Mouse (Mus musculus) retina, postnatal 1 day (tissue): Measurements from ENCODE around the gene Eps15l1.

ENCODE experiments used
- DNase-seq: peaks from one replicate; pipeline ENCODE4 v3.0.0-alpha.2; 2012

Eps15l1 gene

DNA sequence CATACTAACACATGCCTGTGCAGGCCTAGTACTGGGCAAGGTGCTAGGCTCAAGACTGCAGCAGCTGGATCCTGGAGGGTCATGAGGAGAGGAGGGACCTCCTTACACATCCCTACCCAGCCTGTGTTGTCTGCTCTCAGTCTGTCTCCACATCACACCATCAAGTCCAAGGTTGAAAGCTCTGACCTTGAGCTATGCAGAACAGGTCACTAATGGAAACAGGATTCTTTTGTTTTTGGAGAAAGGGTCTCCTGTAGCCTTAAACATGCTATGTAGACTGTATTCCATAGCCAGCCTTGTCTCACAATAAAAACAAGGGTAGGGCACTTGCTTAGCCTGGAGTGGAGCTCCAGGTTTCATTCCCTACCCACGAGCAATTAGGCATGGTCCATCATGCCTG lies 72.3 kb downstream of the Eps15l1 start:
- DNase-seq: no peak

GRCm38 (mm10) chr8:72348114-72348513 lies 73.1 kb downstream of the Eps15l1 start:
- DNase-seq: no peak

DNA sequence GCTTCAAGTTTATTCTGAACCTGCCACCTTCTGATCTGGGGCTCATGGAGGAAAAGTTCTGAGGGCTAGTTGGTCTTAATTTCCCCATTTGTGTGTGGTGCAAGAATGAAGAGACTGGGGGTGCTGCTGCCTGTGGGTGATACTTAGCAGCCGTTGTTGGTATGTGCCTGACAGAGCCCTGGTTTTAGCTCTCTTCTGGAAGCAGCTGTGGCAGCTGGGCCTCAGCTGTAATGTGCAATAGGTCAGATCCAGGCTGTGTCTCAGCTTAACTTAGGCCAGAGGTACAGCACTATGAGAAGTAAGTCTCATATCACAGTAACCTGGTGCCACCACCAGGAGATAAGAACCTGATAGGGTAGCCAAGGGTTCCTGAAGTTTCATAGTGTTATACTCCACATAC lies 73.7 kb downstream of the Eps15l1 start:
- no peak for DNase-seq

GRCm38 (mm10) chr8:72343725-72344124 lies 77.5 kb downstream of the Eps15l1 start:
- DNase-seq: no peak

DNA sequence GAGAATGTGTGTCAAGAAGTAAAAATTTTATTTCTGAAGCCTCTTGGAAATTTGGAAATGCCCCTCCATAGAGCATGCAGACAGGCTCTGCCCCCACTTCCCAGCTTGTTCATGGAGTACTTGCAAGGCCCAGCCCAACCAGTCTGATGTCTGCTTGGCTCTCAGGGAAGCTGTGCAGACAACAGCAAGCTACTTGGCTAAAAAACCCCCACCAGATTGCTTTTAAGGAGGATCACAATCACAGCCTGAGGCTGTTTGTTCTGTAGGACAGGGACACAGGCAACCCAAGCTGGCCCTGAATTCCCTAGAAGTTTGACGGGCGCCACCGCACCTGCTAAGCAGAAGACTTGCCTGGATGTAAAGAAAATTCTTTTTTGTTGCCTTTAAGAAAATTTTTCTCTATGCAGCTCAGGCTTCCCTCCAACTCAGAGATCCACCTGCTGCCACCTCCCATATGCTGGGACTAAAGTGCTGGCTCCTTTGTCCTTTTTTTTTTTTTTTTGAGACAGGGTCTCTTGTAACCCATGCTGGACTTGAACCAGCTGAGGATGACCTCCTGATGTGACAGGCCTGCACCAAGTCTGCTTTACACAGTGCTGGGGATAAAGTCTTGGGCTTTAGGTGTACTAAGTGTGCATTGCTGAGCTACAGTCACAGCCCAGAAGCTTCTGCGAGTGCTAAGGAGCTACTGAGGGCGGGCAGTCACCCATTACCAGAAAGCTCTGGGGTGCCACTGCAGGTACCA lies 78.5 kb downstream of the Eps15l1 start:
- DNase-seq: no peak

DNA sequence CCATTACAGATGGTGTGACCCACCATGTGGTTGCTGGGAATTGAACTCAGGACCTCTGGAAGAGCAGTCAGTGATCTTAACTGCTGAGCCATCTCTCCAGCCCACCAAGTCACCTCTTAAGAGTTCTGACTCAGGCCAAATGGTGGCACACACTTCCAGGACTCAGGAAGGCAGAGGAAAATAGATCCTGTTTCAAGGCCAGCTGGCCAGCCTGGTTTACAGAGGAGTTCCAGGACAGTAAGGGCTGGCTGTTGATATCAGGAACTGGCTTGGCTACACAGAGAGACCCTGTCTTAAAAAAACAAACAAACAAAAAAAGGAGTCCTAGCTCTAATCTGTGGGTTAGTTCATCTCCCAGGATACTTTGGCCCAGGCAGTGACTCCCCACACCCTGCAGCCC lies 84.2 kb downstream of the Eps15l1 start:
- no peak for DNase-seq

DNA sequence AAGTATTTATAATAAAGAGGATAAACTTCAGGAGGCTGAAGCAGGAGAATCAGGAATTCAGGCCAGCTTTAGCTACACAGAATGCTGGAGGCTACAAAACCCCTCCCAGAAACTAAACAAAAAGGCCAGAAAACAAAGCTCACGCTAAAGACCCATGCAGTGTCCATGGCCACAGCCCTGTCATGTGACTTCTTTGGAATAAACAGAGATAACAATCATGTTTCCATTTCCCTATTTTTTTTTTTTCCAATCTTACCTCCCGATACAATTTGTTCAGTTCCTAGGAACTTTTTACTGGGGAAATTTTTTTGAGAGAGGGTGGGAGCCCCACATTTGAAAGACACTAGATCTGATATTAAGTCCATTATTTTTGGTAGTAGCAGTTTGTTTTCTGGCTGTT lies 85.0 kb downstream of the Eps15l1 start:
- no peak for DNase-seq

DNA sequence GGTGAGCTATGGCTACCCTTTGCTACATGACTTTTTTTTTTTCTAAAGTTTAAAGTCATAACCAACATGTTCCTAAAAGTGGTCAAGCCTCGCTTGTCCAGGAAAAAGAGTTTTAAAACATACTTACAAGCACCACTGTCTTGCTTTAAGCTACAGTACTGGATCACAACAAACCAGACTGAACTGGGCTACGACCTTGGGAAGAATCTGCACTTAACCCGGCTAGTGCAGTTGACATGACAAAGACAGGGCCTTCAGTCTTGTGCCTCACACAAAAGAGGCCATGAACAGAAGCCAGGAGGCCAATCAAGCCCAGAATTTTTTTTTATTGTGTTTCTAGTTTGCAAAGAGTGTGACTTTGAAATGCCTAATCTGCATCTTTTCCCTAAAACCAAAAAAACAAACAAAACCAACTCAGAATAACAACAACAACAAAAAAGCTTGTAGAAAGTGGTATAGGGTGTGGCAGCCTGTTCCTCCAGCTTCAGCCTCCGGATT lies 87.1 kb downstream of the Eps15l1 start:
- no peak for DNase-seq

- no peak for DNase-seq
Measured at GRCm38 (mm10) chr8:72333429-72334143, 87.7 kb downstream of the Eps15l1 start.

DNA sequence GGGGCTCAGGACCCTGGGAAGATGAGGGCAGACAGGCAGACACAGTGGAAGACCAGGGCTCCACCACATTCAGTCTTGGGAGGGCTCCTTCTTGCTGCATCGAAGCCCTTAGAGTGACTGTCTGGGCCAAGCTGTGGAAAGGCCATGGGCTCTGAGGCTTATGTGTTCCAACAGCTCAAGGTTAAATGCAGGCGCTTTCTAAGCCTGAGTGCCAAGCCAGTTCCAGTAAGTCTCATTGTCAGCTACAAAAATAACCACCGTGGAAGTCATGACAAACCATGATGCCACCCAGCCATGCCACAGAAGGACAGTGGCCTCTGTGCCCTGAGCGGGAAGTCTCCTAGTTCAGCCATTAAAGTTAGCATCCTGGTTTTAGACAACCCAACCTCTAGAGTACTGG lies 89.6 kb downstream of the Eps15l1 start:
- DNase-seq: no peak

- DNase-seq: no peak
Measured at GRCm38 (mm10) chr8:72330806-72331516, 90.3 kb downstream of the Eps15l1 start.

- no peak for DNase-seq
Measured at GRCm38 (mm10) chr8:72329116-72329515, 92.1 kb downstream of the Eps15l1 start.

- no peak for DNase-seq
Measured at GRCm38 (mm10) chr8:72324708-72325107, 96.6 kb downstream of the Eps15l1 start.

GRCm38 (mm10) chr8:72324036-72324706 lies 97.1 kb downstream of the Eps15l1 start:
- DNase-seq: no peak

DNA sequence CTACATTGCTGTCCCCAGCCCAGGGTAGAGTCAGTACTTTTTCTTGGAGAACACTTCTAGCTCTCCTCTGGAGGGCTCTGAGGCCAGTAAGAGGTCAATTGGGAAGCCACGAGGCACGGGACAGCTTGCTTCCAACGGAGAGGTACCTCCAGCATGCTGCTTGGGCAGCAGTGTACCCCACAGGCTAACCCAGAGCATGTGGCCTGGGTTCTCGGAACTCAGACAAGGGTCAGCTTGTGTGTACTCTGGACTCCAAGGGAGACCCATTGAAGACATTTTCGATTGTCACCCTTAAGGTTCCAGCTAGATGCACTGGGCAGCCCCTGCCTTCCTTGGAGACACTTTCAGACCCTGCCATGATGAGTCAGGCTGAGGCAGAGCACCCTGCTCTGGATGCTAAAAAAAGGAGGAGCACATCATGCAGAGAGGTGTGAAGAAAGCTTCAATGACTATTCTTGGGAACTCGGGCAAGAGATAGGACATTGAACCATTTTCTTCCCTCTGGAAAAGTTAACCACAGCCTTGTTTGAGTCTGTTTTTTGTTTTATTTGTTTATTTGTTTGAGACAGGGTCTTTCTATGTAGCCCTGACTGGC lies 98.0 kb downstream of the Eps15l1 start:
- no peak for DNase-seq

DNA sequence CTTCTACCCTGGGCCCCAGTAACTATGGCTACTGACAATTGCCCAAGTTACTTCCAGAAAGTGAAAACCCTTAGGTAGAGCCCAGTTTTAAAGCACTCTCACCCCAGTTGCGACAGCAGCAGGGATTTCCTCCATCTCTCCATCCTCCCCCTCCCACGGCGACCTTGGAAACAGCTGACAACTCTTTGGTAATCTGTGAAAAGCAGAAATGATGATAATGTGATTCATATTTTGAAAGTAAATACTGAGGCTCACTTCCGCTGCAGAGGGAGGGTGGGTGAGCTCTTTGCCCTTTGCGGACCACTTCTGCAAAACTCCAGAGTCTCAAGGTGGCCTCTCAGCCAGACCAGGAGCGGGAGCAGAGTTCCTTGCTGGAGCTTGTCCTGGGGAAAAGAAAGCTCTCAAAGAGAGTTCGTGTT lies 98.8 kb downstream of the Eps15l1 start:
- DNase-seq: no peak

DNA sequence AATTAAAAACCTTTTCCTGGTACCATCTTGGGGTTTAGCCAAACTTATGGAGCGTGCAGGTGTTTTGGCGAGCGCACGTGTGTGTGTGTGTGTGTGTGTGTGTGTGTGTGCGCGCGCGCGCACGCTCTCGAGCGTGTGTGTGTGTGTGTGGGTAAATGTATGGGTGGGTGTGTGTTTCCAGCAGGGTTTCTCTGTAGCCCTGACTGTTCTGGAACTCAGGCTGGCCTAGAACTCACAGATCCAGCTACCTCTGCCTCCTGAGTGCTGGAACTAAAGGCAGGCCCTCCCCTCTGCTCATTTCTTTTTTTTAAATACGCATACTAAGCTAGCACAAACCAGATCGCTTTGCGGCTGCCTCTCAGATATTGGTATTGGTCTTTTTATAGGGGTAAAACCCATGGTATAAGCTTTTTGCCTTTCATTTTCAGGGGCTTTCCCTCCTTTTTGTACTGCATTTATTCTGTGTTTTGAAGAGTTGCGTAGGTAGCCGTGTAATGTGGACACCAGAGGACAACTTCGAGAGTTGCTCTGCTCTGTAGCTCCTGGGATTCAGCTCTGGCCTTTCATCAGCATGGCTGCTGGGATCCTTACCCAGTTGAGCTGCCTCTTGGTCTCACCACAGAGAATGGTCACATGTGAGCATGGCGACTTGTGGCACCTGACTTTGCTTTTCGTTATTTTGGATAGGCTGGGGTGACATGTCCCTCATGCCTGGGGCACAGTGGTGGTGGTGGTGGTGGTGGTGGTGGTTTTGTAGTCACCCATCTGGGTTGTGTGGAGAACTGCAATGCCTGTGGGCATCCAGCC lies 99.4 kb downstream of the Eps15l1 start:
- no peak for DNase-seq

DNA sequence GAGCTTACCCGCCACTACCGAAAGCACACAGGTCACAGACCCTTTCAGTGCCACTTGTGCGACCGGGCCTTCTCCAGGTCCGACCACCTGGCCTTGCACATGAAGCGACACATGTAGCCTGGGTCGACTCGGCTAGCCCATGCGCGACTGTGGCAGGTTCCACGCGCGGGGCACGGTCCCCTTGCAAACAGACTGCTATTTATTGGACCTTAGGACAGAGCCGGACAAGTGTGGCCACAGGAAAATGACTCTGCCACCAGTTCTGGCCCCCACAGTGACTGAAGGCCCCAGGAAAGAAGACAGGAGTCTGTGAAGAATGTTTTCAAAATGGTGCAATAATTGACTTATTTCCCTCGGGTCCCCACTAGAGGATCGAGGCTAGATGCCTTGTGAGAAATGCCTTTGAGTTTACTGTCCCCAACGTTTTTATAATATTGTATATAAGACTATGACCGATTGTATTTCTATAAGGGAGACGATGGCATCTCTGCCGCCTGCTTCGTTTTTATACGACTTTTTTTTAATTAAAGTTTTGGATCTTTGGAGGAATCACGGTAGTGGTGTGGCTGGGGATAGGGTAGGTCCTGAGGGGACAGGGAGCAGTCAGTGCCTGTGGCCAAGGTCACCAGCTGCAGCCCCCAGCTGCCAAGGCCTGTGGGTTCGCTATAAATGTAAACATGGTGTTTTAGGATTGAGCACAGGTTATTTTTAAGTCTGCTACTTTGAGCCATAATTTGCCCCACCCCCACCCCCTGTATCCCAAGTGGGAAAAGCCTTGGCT lies 100.3 kb downstream of the Eps15l1 start:
- DNase-seq: no peak

DNA sequence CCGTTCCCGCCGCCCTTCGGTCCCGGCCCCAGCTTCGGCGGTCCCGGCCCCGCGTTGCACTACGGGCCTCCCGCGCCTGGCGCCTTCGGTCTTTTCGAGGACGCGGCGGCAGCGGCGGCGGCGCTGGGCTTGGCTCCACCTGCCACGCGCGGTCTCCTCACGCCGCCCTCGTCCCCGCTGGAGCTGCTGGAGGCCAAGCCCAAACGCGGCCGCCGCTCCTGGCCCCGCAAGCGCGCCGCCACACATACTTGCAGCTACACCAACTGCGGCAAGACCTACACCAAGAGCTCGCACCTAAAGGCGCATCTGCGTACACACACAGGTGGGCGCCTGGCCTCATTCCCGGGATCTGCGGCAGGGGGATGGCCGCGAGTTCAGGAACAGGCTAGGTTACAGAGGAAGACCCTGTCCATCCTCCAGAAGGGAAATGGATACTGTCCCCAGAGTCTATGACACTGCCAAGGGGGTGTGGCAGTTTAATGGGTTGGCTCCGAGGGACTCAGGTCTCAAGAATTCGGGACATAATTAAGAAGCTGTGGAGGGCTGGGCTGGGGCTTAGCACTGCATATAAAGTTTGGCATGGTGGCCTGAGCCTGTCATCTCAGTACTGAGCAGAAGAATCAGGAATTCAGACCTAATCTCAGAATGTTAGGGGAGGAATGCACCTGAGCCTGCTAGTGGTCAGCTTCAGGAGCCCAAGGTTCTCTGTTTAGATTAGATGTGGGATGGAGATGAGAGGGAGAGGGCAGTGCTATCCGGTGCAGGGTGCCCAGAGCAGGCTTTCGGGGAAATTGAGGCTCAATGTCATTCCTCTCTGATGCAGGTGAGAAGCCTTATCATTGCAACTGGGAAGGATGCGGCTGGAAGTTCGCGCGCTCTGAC lies 101.1 kb downstream of the Eps15l1 start:
- DNase-seq: peak; percentile 44

DNA sequence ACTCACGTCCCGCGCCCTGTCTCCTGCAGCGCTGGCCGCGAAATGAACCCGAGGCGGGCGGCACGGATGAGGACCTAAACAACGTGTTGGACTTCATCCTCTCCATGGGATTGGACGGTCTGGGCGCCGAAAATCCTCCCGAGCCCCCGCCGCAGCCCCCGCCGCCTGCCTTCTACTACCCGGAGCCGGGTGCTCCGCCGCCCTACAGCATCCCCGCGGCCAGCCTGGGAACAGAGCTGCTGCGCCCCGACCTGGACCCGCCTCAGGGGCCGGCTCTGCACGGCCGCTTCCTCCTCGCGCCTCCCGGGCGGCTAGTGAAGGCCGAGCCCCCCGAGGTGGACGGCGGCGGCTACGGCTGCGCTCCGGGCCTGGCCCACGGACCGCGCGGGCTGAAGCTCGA lies 101.9 kb downstream of the Eps15l1 start:
- DNase-seq: no peak
